Mouse (Mus musculus): ENCODE data around the gene Adam15. TPM values are rescaled to one million over a fixed set of nuclear protein-coding genes. Genes with fewer than 3 reads are reported as not detected.

Gene Adam15
- polyA plus RNA-seq, 1 experiment from 2014 or later, result 17.8 TPM

DNA sequence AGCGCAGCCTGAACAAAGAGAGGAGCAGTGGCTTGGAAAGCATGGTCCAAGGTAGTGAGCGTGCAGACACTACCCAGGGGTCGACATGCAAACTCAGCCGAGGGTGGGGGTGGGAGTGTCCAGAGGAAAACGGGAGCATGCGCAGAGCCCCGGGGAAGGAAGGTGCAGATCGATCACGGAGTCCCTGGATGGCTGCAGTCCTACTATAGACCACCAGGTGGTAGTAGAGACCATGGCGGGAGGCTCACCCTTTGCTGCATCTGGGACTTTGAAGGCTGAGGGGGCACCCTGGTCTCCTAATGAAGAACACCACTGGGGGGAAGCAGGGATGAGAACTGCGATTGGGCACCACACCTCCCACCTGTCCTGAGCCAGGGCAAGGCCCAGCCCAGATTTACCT, 9.3 kb downstream of the Adam15 start:
- Histone ChIP-seq H3K36me3 (ENCODE audit: control insufficient read depth, insufficient read depth, low read length) (no peaks in the 10 kb centered on the region), H3K27ac (replicated peaks; ENCODE audit: low read depth, low read length) (no peak overlapping the region), H3K27me3 (ENCODE audit: control insufficient read depth, insufficient read depth, low read length) (no peaks in the 10 kb centered on the region), H3K4me1 (ENCODE audit: control insufficient read depth, insufficient read depth, low read length) (peaks cover 26% of the 10 kb centered on the region), H3K9ac (ENCODE audit: low read length) (no peak overlapping the region), H3K4me2 (ENCODE audit: low read depth, severe bottlenecking) (peak overlapping the region; percentile 57), H3K4me3 (ENCODE audit: low read depth, low read length) (peak overlapping the region; percentile 23), H3K9me3 (ENCODE audit: control insufficient read depth, low read length) (no peaks in the 10 kb centered on the region)
- 3% methylated on average over 11 of the region's 11 CpGs for WGBS
- no peak for ATAC-seq (ENCODE audit: insufficient number of reproducible peaks, low FRiP score, low TSS enrichment, low read depth)
- DNase-seq (ENCODE audit: low spot score), result peak; percentile 95

GRCm38 (mm10) chr3:89339416-89339815, 10.4 kb downstream of the Adam15 start:
- H3K4me3 ChIP-seq (ENCODE audit: low read depth, low read length), result no peak overlapping the region
- no peaks in the 10 kb centered on the region for H3K9me3 ChIP-seq (ENCODE audit: control insufficient read depth, low read length)
- H3K27me3 ChIP-seq (ENCODE audit: control insufficient read depth, insufficient read depth, low read length), result no peaks in the 10 kb centered on the region
- H3K4me2 ChIP-seq (ENCODE audit: low read depth, severe bottlenecking), result peak overlapping the region; percentile 3; the same call in 1 of the 2 replicates
- H3K9ac ChIP-seq (ENCODE audit: low read length), result no peak overlapping the region
- peak; percentile 92 for DNase-seq (ENCODE audit: low spot score)
- H3K36me3 ChIP-seq (ENCODE audit: control insufficient read depth, insufficient read depth, low read length), result peaks cover 3% of the 10 kb centered on the region; the same call in 1 of the 2 replicates
- peaks cover 28% of the 10 kb centered on the region for H3K4me1 ChIP-seq (ENCODE audit: control insufficient read depth, insufficient read depth, low read length)
- no peak for ATAC-seq (ENCODE audit: insufficient number of reproducible peaks, low FRiP score, low TSS enrichment, low read depth)
- no peak overlapping the region for H3K27ac ChIP-seq (replicated peaks; ENCODE audit: low read depth, low read length)
- WGBS, result 22% methylated on average over 8 of the region's 8 CpGs

- H3K9me3 ChIP-seq (ENCODE audit: control insufficient read depth, low read length), result no peaks in the 10 kb centered on the region
- DNase-seq (ENCODE audit: low spot score) (peak; percentile 87), ATAC-seq (ENCODE audit: insufficient number of reproducible peaks, low FRiP score, low TSS enrichment, low read depth) (peak; percentile 90)
- peaks cover 6% of the 10 kb centered on the region for H3K36me3 ChIP-seq (ENCODE audit: control insufficient read depth, insufficient read depth, low read length)
- H3K4me1 ChIP-seq (ENCODE audit: control insufficient read depth, insufficient read depth, low read length), result peaks cover 32% of the 10 kb centered on the region
- peak within 1 kb of the TSS; percentile 90 for H3K27ac ChIP-seq (replicated peaks; ENCODE audit: low read depth, low read length)
- H3K27me3 ChIP-seq (ENCODE audit: control insufficient read depth, insufficient read depth, low read length), result no peaks in the 10 kb centered on the region
- peak within 1 kb of the TSS; percentile 87 for H3K4me2 ChIP-seq (ENCODE audit: low read depth, severe bottlenecking)
- H3K9ac ChIP-seq (ENCODE audit: low read length), result peak within 1 kb of the TSS; percentile 81
- under 1% methylated on average over 44 of the region's 44 CpGs for WGBS
- peak within 1 kb of the TSS; percentile 67 for H3K4me3 ChIP-seq (ENCODE audit: low read depth, low read length)
Observed at GRCm38 (mm10) chr3:89337721-89338578, 11.8 kb downstream of the Adam15 start, which contains the start of gene Efna4. Efna4 (minus strand) TSS chr3:89338028.

DNA sequence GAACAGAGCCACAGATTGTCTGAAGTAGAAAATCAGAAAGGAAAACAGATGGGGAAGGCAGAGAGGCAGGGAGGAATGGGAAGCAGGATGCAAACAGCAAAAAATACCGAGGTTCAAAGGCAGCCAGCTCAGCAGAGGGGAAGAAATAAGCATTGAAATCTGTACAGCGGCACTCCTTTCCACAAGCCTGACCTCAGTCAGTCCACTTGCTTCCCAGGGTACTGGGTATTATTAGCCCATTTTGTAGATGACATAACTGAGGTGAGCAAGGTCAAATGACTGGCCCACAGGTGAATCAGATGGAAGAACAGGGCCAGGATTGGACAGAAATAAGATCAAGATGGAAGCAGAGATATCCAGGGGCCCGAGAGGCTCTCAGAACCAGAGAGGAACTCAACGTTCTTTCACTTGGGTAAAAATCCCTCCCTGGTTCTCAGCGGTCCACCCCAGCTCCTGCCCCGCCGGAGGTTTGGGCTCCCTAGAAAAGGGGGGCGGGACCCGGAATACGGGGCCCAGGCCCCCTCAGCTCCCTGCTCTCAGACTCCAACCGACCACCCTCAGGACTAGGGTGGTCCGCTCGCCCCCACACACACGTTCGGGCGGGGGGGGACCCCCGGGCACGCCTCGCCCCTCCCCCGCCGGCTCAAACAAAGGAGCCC, 12.6 kb downstream of the Adam15 start:
- Histone ChIP-seq H3K27ac (replicated peaks; ENCODE audit: low read depth, low read length) (peak overlapping the region; percentile 90), H3K36me3 (ENCODE audit: control insufficient read depth, insufficient read depth, low read length) (peaks cover 7% of the 10 kb centered on the region), H3K9ac (ENCODE audit: low read length) (peak overlapping the region; percentile 81), H3K4me3 (ENCODE audit: low read depth, low read length) (peak overlapping the region; percentile 67), H3K4me1 (ENCODE audit: control insufficient read depth, insufficient read depth, low read length) (peaks cover 36% of the 10 kb centered on the region), H3K4me2 (ENCODE audit: low read depth, severe bottlenecking) (peak overlapping the region; percentile 87), H3K9me3 (ENCODE audit: control insufficient read depth, low read length) (no peaks in the 10 kb centered on the region), H3K27me3 (ENCODE audit: control insufficient read depth, insufficient read depth, low read length) (no peaks in the 10 kb centered on the region)
- WGBS, result under 1% methylated on average over 21 of the region's 21 CpGs
- ATAC-seq (ENCODE audit: insufficient number of reproducible peaks, low FRiP score, low TSS enrichment, low read depth) (no peak; the same call in 1 of the 2 replicates), DNase-seq (ENCODE audit: low spot score) (no peak)

- Histone ChIP-seq H3K36me3 (ENCODE audit: control insufficient read depth, insufficient read depth, low read length) (peaks cover 7% of the 10 kb centered on the region), H3K4me2 (ENCODE audit: low read depth, severe bottlenecking) (peak overlapping the region; percentile 87), H3K9me3 (ENCODE audit: control insufficient read depth, low read length) (no peaks in the 10 kb centered on the region), H3K27me3 (ENCODE audit: control insufficient read depth, insufficient read depth, low read length) (no peaks in the 10 kb centered on the region), H3K27ac (replicated peaks; ENCODE audit: low read depth, low read length) (no peak overlapping the region), H3K9ac (ENCODE audit: low read length) (peak overlapping the region; percentile 81), H3K4me1 (ENCODE audit: control insufficient read depth, insufficient read depth, low read length) (peaks cover 40% of the 10 kb centered on the region), H3K4me3 (ENCODE audit: low read depth, low read length) (peak overlapping the region; percentile 67)
- 22% methylated on average over 6 of the region's 6 CpGs for WGBS
- ATAC-seq (ENCODE audit: insufficient number of reproducible peaks, low FRiP score, low TSS enrichment, low read depth), result no peak
- no peak for DNase-seq (ENCODE audit: low spot score)
Observed at GRCm38 (mm10) chr3:89336529-89336928, 13.3 kb downstream of the Adam15 start.

DNA sequence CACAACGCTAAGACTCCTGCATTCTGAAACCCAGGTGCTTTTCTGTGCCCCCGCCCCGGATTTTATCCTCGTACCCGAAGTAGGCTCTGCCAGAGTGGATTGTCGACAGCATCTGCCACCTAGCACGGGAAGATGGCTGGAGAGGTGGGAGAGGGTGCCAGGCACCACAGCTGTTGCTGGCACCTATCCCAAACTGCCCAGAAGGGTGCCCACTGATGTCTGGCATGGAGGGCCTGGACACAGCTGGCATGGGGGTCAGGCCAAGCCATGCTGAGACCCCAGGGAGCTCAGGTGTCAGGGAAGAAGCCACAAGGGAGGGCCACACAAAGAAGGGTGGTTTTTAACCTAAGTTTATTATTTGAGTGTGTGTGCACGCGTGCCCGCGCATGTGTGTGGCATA, 16.7 kb downstream of the Adam15 start:
- no peak overlapping the region for H3K4me2 ChIP-seq (ENCODE audit: low read depth, severe bottlenecking)
- 0 out of 2 replicates have a peak overlapping the region, but pooled peaks have one; percentile 18 for H3K9ac ChIP-seq (ENCODE audit: low read length)
- no peaks in the 10 kb centered on the region for H3K27me3 ChIP-seq (ENCODE audit: control insufficient read depth, insufficient read depth, low read length)
- WGBS, result 55% methylated on average over 11 of the region's 11 CpGs
- no peaks in the 10 kb centered on the region for H3K9me3 ChIP-seq (ENCODE audit: control insufficient read depth, low read length)
- peaks cover 7% of the 10 kb centered on the region for H3K36me3 ChIP-seq (ENCODE audit: control insufficient read depth, insufficient read depth, low read length)
- H3K27ac ChIP-seq (replicated peaks; ENCODE audit: low read depth, low read length), result no peak overlapping the region
- no peak overlapping the region for H3K4me3 ChIP-seq (ENCODE audit: low read depth, low read length)
- DNase-seq (ENCODE audit: low spot score), result no peak
- no peak for ATAC-seq (ENCODE audit: insufficient number of reproducible peaks, low FRiP score, low TSS enrichment, low read depth)
- peaks cover 29% of the 10 kb centered on the region for H3K4me1 ChIP-seq (ENCODE audit: control insufficient read depth, insufficient read depth, low read length)

DNA sequence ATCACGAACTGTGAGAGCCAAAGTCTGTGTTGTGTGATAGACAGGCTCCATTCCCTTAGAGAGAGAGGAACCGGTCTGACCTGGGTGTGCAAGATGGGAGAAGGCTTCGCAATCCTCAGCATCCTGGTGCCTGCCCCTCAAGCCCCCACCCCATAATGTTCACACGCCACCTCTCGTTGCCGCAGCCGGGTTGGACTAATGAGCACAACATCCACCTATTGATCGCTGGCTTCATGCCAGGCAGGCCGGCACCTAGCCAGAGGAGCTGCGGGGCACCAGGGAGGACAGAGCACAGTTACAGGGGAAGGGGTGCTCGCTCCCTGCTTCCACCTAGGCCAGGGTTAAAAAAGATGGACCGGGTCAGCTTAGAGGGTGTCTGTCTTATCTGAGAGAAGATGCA, 17.3 kb downstream of the Adam15 start:
- Histone ChIP-seq H3K4me1 (ENCODE audit: control insufficient read depth, insufficient read depth, low read length) (peaks cover 32% of the 10 kb centered on the region), H3K27ac (replicated peaks; ENCODE audit: low read depth, low read length) (no peak overlapping the region), H3K9me3 (ENCODE audit: control insufficient read depth, low read length) (no peaks in the 10 kb centered on the region), H3K36me3 (ENCODE audit: control insufficient read depth, insufficient read depth, low read length) (peaks cover 7% of the 10 kb centered on the region), H3K9ac (ENCODE audit: low read length) (no peak overlapping the region), H3K27me3 (ENCODE audit: control insufficient read depth, insufficient read depth, low read length) (no peaks in the 10 kb centered on the region), H3K4me2 (ENCODE audit: low read depth, severe bottlenecking) (no peak overlapping the region), H3K4me3 (ENCODE audit: low read depth, low read length) (no peak overlapping the region)
- 34% methylated on average over 12 of the region's 12 CpGs for WGBS
- no peak for DNase-seq (ENCODE audit: low spot score)
- ATAC-seq (ENCODE audit: insufficient number of reproducible peaks, low FRiP score, low TSS enrichment, low read depth), result no peak

DNA sequence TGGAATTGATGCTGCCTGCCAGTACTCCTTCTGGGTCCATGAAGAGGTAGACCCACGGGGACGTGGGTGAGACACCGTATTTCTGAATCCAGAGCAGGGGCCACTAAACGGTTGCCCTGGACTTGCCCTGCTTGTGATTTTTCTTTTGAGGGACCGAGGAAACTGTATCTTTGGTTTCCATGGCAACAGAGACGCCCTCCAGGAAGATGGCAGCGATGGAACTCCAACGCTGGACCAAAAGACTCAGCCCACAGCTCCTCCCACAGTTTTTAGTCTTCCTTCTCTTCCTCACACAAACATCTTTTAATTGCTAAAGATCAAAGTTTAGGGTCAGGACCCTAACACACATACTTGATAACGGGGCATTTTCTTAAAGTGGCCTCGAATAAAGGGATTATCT, 17.8 kb downstream of the Adam15 start:
- Histone ChIP-seq H3K9me3 (ENCODE audit: control insufficient read depth, low read length) (no peaks in the 10 kb centered on the region), H3K27ac (replicated peaks; ENCODE audit: low read depth, low read length) (no peak overlapping the region)
- DNase-seq (ENCODE audit: low spot score), result no peak

More for the DNA sequence above, 17.8 kb downstream of the Adam15 start:
- H3K4me1 ChIP-seq (ENCODE audit: control insufficient read depth, insufficient read depth, low read length), result peaks cover 35% of the 10 kb centered on the region
- H3K9ac ChIP-seq (ENCODE audit: low read length), result no peak overlapping the region
- peaks cover 7% of the 10 kb centered on the region for H3K36me3 ChIP-seq (ENCODE audit: control insufficient read depth, insufficient read depth, low read length)
- H3K27me3 ChIP-seq (ENCODE audit: control insufficient read depth, insufficient read depth, low read length), result no peaks in the 10 kb centered on the region
- WGBS, result 50% methylated on average over 10 of the region's 10 CpGs
- H3K4me3 ChIP-seq (ENCODE audit: low read depth, low read length), result no peak overlapping the region
- ATAC-seq (ENCODE audit: insufficient number of reproducible peaks, low FRiP score, low TSS enrichment, low read depth), result no peak
- H3K4me2 ChIP-seq (ENCODE audit: low read depth, severe bottlenecking), result no peak overlapping the region

Data from limb, embryonic 11.5 days (tissue).